Mouse (Mus musculus) lung, adult 2 months (tissue): ENCODE measurements at regions not wholly inside any gene's neighbourhood (a gene's known extent, or its start where the extent isn't known, plus 50 kb on each side); places are given as distances from the start of the nearest gene placed in this dataset.

ENCODE experiments used
- DNase-seq: peaks from one replicate; pipeline ENCODE4 v3.0.0; 2022
- H3K4me1 ChIP-seq: fragments of 200-500 bp; 2 replicates; pipeline ENCODE4 v1.6.1; 2011; ENCODE audit warnings: low read length; ENCODE audit not compliant: control insufficient read depth, insufficient read depth
- H3K4me3 ChIP-seq: fragments of 200-500 bp; replicated peaks from 2 replicates; pipeline ENCODE3; 2011; ENCODE audit warnings: low read depth, mild to moderate bottlenecking, control low read depth, low read length; ENCODE audit errors: extremely low read depth
- CTCF ChIP-seq: fragments of 200-500 bp; IDR thresholded peaks from 2 replicates; pipeline ENCODE4 v1.5.1; 2011; ENCODE audit warnings: mild to moderate bottlenecking, low read length, control low read depth; ENCODE audit not compliant: insufficient read depth
- POLR2A ChIP-seq: fragments of 200-500 bp; IDR thresholded peaks from 2 replicates; pipeline ENCODE4 v1.6.1; 2011; ENCODE audit warnings: low read depth, mild to moderate bottlenecking, control low read depth, low read length, borderline replicate concordance; ENCODE audit errors: extremely low read depth
- WGBS: fragments of 180-500 bp; shearing (Covaris S2); methylation state at CpG from one replicate; pipeline ENCODE4 v1.1.7; 2018; 5-methylcytosine and 5-hydroxymethylcytosine counted together

DNA sequence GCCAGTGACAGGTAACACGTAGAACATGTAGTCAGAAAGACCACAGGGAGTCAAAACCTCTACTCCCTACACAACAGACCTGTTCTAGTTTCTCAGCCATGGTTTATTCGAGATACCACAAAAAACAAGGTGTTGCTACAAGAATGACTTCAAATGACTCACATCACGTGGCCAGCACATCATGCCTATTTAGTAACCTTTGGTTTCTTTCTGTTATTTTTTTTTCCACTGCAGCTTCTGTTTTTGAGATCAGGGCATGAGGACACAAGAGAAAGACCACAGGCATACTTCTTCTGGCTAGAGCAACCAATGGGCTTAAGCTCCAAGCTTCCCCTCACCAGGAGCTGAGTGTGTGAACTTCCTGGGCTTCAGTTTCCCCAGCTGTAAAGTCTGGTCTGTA lies 630.7 kb downstream of the Rnf144a start:
- TF ChIP-seq POLR2A (no peak), CTCF (no peak)
- 76% methylated on average over 3 of the region's 3 CpGs for WGBS
- no peaks in the 10 kb centered on the region for H3K4me1 ChIP-seq
- DNase-seq, result no peak
- H3K4me3 ChIP-seq, result no peak overlapping the region

GRCm38 (mm10) chr12:25782972-25783717 lies 631.9 kb downstream of the Rnf144a start:
- no peak for DNase-seq
- WGBS, result 58% methylated on average over 10 of the region's 10 CpGs
- no peak for TF ChIP-seq CTCF
- TF ChIP-seq POLR2A, result no peak
- H3K4me1 ChIP-seq, result no peaks in the 10 kb centered on the region
- H3K4me3 ChIP-seq, result no peak overlapping the region

DNA sequence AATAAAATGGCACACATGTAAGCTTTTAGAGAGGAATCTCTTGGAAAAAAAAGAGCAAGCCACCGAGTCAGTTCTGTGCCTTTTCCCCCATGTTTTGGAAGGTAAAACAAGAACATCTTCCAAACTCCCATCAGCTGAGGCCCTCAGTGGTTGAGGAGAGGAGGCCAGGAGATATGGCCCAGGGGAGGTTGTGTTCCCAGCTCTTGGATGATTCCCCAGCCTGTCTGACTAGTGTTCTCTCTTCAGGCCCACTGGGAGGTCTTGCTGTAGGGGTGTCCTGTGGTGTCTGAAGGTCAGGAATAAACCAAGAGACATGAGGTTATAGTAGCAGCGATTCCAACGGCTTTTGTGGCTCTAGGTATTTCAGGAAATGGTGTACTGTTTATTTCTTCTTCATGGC lies 643.2 kb downstream of the Rnf144a start:
- WGBS, result 77% methylated on average over 3 of the region's 3 CpGs
- no peaks in the 10 kb centered on the region for H3K4me1 ChIP-seq
- no peak overlapping the region for H3K4me3 ChIP-seq
- TF ChIP-seq CTCF (no peak), POLR2A (no peak)
- no peak for DNase-seq

- 47% methylated on average over 5 of the region's 5 CpGs for WGBS
- no peaks in the 10 kb centered on the region for H3K4me1 ChIP-seq
- DNase-seq, result no peak
- TF ChIP-seq CTCF (no peak), POLR2A (no peak)
- H3K4me3 ChIP-seq, result no peak overlapping the region
Observed at GRCm38 (mm10) chr12:25768644-25769043, 646.4 kb downstream of the Rnf144a start.

DNA sequence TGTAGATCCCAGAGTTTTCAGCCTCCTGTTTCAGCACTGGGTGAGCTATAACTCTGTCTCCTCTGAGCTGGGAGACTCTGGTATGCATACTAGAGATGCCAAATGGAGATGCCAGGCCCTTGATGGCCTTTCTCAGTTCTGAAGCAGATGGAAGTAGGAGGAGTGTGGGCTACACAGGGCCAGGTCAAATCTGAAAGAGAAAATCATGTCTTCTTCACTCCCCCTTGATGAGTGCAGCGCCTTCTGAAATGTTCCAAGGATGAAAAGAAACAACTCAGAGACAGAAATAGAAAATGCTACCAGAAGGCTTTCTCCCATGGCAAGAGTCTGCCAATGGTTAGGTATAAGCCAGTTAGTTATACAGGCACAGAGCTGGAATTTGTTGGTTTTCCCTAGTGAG lies 652.0 kb downstream of the Rnf144a start:
- Histone ChIP-seq H3K4me1 (no peaks in the 10 kb centered on the region), H3K4me3 (no peak overlapping the region)
- DNase-seq, result no peak
- no peak for TF ChIP-seq CTCF
- TF ChIP-seq POLR2A, result no peak
- WGBS, result 93% methylated on average over 1 of the region's 1 CpGs

DNA sequence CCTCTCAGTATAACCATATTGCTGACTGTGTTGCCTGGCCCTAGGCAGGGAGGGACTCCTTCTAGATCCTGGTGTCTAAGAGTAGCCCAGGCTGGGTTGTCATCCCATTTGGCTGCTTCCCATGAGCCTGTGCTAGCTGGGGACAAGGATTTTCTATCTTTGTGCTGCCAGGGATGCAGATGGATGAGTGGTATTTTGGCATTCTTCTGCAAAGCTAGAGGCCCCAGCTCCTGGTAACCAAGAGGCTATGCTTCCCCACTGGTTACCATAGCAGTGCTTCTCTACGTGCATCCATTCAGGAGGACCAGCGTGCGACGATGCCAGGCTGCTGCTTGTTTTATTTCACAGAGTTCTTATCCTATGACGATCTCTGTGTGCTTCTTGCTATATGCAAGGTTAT lies 658.0 kb downstream of the Rnf144a start:
- Histone ChIP-seq H3K4me1 (no peaks in the 10 kb centered on the region), H3K4me3 (no peak overlapping the region)
- no peak for DNase-seq
- TF ChIP-seq POLR2A (no peak), CTCF (no peak)
- 92% methylated on average over 5 of the region's 5 CpGs for WGBS

DNA sequence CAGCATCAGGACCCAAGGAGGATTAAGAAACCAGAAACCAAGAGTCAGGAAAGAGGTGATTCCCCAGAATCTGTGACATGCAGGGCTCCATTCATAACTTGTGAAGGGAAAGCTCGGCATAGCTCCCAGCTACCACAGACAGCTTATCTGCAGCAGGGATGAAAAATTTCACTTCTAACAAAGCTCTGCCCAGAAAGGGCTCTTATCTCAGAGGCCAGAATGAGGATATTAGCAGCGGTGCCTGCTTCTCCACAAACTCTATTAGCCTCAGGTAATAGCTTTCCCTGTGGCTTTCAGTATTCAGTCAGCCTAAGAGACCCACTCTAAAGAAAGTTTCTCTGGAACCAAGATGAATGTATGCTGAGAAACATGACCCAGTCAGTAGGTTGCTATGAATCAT lies 636.9 kb upstream of the Id2 start:
- no peak for DNase-seq
- no peaks in the 10 kb centered on the region for H3K4me1 ChIP-seq
- TF ChIP-seq CTCF, result no peak
- no peak for TF ChIP-seq POLR2A
- WGBS, result 28% methylated on average over 2 of the region's 2 CpGs
- no peak overlapping the region for H3K4me3 ChIP-seq

DNA sequence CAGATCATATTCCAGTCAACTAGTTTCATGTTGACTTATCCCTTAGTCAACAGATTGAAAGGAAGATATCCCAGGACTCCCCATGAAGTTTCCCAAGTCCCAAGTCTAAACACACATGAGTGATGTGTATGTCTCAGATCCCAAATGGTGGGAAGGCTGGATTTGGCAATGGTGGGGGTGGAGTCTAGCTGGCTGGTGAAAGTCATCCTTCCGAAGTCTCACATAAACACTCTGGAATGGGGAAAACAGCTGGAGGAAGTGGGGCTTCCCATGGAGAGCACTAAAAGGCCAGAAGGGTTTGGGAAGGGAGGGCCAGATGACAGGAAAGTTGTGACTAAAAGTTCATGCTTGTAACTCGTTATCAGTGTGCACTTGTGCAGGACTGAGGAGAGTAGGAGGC lies 628.8 kb upstream of the Id2 start:
- no peaks in the 10 kb centered on the region for H3K4me1 ChIP-seq
- no peak overlapping the region for H3K4me3 ChIP-seq
- no peak for DNase-seq
- whole genome bisulfite sequencing, result 32% methylated on average over 2 of the region's 2 CpGs
- TF ChIP-seq CTCF, result no peak
- TF ChIP-seq POLR2A, result no peak

DNA sequence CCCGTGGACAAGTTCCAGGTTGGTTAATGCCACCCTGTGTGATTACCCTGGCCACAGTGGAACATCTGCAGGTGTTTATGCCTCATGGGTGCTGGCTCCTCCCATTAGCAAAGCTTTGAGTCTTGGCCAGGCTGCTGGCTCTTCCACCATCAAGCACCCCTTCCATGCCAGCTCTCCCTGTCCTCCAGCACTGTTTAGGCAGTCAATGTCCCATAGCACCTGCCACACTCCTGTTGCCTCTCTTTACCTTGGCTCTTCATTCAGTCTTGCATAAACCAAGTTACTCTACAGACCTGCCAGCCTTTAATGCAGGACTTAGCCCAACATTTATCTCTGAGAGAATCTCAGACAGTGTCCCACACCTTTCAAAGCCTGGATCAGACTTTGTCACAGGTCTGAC lies 614.2 kb upstream of the Id2 start:
- 88% methylated on average over 1 of the region's 1 CpGs for WGBS
- H3K4me3 ChIP-seq, result no peak overlapping the region
- DNase-seq, result no peak
- no peaks in the 10 kb centered on the region for H3K4me1 ChIP-seq
- TF ChIP-seq POLR2A (no peak), CTCF (no peak)

GRCm38 (mm10) chr12:25703023-25703400 lies 606.1 kb upstream of the Id2 start:
- Histone ChIP-seq H3K4me3 (no peak overlapping the region), H3K4me1 (no peaks in the 10 kb centered on the region)
- DNase-seq, result no peak
- no peak for TF ChIP-seq POLR2A
- no peak for TF ChIP-seq CTCF
- WGBS, result 18% methylated on average over 6 of the region's 6 CpGs
